Mouse (Mus musculus): Measurements from ENCODE around the gene Cd83. TPM values are rescaled to one million over a fixed set of nuclear protein-coding genes. Genes with fewer than 3 reads are reported as not detected.

The Cd83 gene
- polyA plus RNA-seq, 1 experiment from 2014 or later, result 3.4 TPM

DNA sequence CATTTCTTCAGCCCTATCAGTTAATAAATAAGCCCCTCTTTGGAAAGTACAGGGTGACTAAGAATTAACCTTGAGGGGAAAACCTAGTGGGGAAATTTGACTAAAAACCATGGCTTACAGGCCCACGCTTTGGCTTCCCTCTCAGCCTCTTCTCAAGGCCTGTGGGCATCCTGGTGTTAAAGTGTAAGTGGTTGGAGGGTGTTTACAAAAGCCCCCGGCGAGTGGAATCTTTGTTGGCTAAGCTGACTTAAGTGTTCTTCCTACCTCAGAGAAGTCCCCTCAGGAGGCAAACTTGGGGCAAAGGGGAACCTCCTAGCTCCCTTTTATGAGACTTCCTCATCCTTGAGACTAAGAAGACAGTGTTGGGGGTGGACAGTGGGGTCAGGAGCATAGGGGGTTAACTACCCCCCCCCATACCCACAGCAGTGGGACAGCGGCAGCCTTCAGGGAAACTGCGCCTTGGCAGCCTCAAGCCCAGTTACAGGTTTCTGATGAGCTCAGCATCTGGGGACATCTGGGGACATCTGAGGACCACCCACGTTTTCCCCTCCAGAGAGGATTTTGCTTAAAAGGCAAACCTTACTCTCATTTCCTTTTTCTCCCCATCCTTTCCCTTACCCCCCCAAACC is 6.4 kb upstream of the Cd83 start:
- 32% methylated on average over 6 of the region's 6 CpGs for WGBS
- H3K36me3 ChIP-seq (replicated peaks), result no peaks in the 10 kb centered on the region
- no peak overlapping the region for H3K4me3 ChIP-seq
- no peaks in the 10 kb centered on the region for H3K9me3 ChIP-seq
- H3K27me3 ChIP-seq (replicated peaks; ENCODE audit: low read depth, poor library complexity, severe bottlenecking), result peaks cover 84% of the 10 kb centered on the region
- H3K4me1 ChIP-seq, result peaks cover 13% of the 10 kb centered on the region
- H3K27ac ChIP-seq (replicated peaks), result no peak overlapping the region
- no peak for DNase-seq (ENCODE audit: low spot score)

- peaks cover 87% of the 10 kb centered on the region for H3K27me3 ChIP-seq (replicated peaks; ENCODE audit: low read depth, poor library complexity, severe bottlenecking)
- 81% methylated on average over 4 of the region's 4 CpGs for WGBS
- no peak for DNase-seq (ENCODE audit: low spot score)
- H3K4me3 ChIP-seq, result no peak overlapping the region
- H3K36me3 ChIP-seq (replicated peaks), result no peaks in the 10 kb centered on the region
- H3K27ac ChIP-seq (replicated peaks), result no peak overlapping the region
- no peaks in the 10 kb centered on the region for H3K9me3 ChIP-seq
- peaks cover 13% of the 10 kb centered on the region for H3K4me1 ChIP-seq
Observed at GRCm38 (mm10) chr13:43778971-43779370, 5.6 kb upstream of the Cd83 start.

DNA sequence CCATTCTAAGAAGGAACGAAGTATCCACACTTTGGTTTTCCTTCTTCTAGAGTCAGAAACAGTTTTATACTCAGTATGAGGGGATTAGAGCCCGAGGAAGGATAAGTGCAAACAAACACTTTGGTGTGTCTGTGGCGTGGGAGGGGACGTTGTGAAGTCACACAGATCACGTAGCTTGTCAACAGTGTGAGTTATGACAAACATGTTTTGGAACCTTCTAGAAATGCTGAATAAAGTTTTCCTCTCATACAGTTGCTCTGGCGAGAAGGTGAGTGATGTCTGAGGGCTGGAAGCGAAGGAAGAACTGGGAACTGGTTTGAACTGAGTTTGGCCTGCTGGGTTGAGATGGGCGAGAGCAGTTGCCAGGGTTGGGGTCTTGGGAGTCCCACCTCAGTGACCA is 4.5 kb upstream of the Cd83 start:
- H3K36me3 ChIP-seq (replicated peaks), result no peaks in the 10 kb centered on the region
- H3K9me3 ChIP-seq, result no peaks in the 10 kb centered on the region
- no peak overlapping the region for H3K27ac ChIP-seq (replicated peaks)
- no peak overlapping the region for H3K4me3 ChIP-seq
- H3K4me1 ChIP-seq, result peaks cover 22% of the 10 kb centered on the region
- WGBS, result 89% methylated on average over 8 of the region's 8 CpGs
- peaks cover 92% of the 10 kb centered on the region for H3K27me3 ChIP-seq (replicated peaks; ENCODE audit: low read depth, poor library complexity, severe bottlenecking)
- no peak for DNase-seq (ENCODE audit: low spot score)

DNA sequence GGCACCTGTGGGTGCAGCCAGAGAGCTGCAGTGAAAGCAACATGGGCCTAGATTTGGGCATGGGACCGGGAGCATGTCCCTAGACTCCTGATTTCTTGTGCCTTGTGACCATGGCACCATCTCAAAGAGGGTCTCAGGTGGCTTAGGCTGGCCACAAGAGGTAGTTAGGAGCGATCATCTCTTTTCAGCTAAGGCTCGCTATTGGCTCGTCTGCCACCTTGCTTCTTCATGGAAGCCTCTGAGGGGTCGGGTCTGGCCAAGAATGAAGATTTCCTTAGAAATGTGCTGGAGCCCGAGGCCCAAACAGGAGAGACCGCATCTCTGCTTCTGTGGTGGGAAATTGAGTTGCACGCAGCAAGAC is 1.1 kb downstream of the Cd83 start:
- DNase-seq (ENCODE audit: low spot score), result peak; percentile 18
- 43% methylated on average over 8 of the region's 8 CpGs for WGBS
- Histone ChIP-seq H3K36me3 (replicated peaks) (no peaks in the 10 kb centered on the region), H3K4me3 (peak overlapping the region; percentile 76), H3K27ac (replicated peaks) (peak overlapping the region; percentile 83; the same call in 1 of the 2 replicates), H3K4me1 (peaks cover 49% of the 10 kb centered on the region), H3K9me3 (no peaks in the 10 kb centered on the region), H3K27me3 (replicated peaks; ENCODE audit: low read depth, poor library complexity, severe bottlenecking) (peaks cover 98% of the 10 kb centered on the region)

DNA sequence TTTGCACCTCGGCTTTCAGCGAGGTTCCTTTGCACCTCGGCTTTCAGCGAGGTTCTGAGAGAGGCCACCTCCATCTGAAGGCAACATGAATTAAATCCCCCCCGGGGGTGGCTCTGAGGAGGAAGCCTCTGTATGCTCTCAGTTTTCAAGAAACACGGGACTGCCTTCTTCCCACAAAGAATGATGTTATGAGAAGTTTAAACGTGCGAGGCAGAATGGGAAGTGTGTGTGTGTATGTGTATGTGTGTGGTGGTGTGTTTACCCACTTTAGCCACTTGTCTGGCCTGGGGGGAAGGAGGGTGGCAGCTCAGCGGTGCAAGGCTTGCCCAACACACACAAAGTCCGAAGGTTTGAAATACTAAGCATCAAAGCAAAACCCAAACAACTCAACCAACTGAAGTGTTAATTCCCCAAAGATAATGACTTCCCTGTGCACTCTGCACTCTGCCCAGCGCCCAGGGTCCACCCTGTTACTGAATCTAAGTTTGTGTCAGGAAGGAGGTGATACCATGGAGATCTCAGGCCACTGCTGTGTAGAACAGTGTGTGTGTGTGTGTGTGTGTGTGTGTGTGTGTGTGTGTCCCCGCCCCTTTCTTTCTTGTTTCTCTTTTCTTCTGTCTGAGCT is 1.7 kb downstream of the Cd83 start:
- Histone ChIP-seq H3K36me3 (replicated peaks) (no peaks in the 10 kb centered on the region), H3K27me3 (replicated peaks; ENCODE audit: low read depth, poor library complexity, severe bottlenecking) (peaks cover 100% of the 10 kb centered on the region), H3K9me3 (no peaks in the 10 kb centered on the region), H3K4me1 (peaks cover 49% of the 10 kb centered on the region), H3K27ac (replicated peaks) (no peak overlapping the region), H3K4me3 (peak overlapping the region; percentile 76)
- DNase-seq (ENCODE audit: low spot score), result peak; percentile 38
- 32% methylated on average over 12 of the region's 12 CpGs for WGBS

GRCm38 (mm10) chr13:43787262-43787661 is 2.7 kb downstream of the Cd83 start:
- no peaks in the 10 kb centered on the region for H3K36me3 ChIP-seq (replicated peaks)
- WGBS, result 17% methylated on average over 2 of the region's 2 CpGs
- no peak overlapping the region for H3K4me3 ChIP-seq
- peaks cover 100% of the 10 kb centered on the region for H3K27me3 ChIP-seq (replicated peaks; ENCODE audit: low read depth, poor library complexity, severe bottlenecking)
- no peaks in the 10 kb centered on the region for H3K9me3 ChIP-seq
- no peak overlapping the region for H3K27ac ChIP-seq (replicated peaks)
- H3K4me1 ChIP-seq, result peaks cover 49% of the 10 kb centered on the region
- DNase-seq (ENCODE audit: low spot score), result no peak

GRCm38 (mm10) chr13:43788071-43788470 is 3.5 kb downstream of the Cd83 start:
- H3K9me3 ChIP-seq, result no peaks in the 10 kb centered on the region
- H3K27ac ChIP-seq (replicated peaks), result no peak overlapping the region
- no peak overlapping the region for H3K4me3 ChIP-seq
- WGBS, result 87% methylated on average over 8 of the region's 8 CpGs
- H3K27me3 ChIP-seq (replicated peaks; ENCODE audit: low read depth, poor library complexity, severe bottlenecking), result peaks cover 100% of the 10 kb centered on the region
- DNase-seq (ENCODE audit: low spot score), result no peak
- H3K36me3 ChIP-seq (replicated peaks), result no peaks in the 10 kb centered on the region
- peaks cover 49% of the 10 kb centered on the region for H3K4me1 ChIP-seq

DNA sequence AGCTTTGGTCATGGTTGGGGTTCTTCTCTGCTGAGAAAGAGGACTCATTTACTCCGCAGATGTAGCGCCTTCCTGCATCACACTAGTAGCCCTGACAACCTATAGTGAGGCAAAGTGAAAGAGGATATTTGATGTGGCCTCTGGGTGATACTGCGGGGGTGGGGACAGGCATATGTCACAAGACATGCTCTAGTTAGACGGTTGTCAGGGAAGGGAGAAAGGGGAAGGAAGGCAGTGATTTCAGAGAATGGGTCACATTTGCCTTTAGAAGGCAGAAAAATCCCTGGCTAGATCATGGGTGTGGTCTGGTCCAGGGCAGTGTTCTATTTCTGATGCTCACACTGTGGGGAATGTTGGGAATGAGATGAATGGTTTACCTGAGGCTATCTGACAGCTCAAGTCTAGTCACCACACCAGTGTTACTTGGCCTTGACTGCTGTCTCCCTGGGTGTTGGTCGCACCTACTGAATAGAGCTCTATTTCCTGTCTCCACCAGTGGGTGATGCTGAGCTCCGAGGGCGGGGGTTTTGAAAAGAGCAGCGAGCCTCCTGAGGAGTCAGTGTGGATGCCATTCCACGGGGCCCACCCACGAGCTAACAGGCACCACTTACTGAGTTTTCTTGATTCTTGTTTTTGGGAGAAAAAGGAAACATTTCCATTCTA is 4.5 kb downstream of the Cd83 start:
- WGBS, result 78% methylated on average over 10 of the region's 10 CpGs

DNA sequence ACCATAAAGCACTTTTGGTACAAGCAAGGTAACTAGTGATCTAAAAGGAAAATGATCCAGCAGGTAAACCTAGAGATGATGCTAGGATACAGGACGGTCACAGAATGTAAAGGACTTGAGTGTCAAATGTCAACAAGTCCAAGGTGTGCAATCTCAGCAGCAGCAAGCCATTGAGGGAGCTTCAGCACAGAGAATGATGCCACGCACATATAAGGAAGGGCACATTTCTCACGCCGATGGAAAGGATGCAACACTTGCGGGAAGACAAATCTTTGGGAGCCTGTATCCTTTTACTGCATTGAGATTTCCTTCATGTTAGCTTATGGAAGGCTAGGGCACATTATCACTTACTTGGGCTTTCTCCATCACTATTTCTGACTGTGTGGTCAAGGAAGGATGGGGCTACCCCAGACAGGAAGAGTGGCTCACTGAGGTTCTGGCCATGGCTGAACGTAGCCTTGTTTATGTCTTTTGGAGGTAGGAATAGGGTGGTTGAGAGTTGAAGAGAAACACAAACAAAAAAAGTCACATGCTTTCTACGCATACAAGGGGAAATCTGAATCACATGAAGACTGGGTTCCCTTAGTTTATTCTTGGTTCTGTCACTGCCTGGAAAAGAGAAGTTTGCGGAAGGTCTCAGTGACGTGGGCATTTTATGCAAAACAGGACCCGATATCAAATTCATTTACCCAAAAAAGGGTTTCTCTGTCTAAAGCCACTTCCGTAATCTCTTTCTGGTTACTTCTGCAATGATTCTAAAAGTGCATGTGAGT is 5.8 kb downstream of the Cd83 start:
- 90% methylated on average over 11 of the region's 11 CpGs for WGBS
- Histone ChIP-seq H3K27me3 (replicated peaks; ENCODE audit: low read depth, poor library complexity, severe bottlenecking) (peaks cover 99% of the 10 kb centered on the region), H3K4me1 (peaks cover 36% of the 10 kb centered on the region), H3K27ac (replicated peaks) (no peak overlapping the region), H3K9me3 (no peaks in the 10 kb centered on the region), H3K36me3 (replicated peaks) (no peaks in the 10 kb centered on the region), H3K4me3 (no peak overlapping the region)
- DNase-seq (ENCODE audit: low spot score), result no peak

More for the DNA sequence above, 4.5 kb downstream of the Cd83 start:
- Histone ChIP-seq H3K4me3 (no peak overlapping the region), H3K9me3 (no peaks in the 10 kb centered on the region), H3K4me1 (peaks cover 49% of the 10 kb centered on the region), H3K27ac (replicated peaks) (no peak overlapping the region), H3K27me3 (replicated peaks; ENCODE audit: low read depth, poor library complexity, severe bottlenecking) (peaks cover 99% of the 10 kb centered on the region), H3K36me3 (replicated peaks) (no peaks in the 10 kb centered on the region)
- DNase-seq (ENCODE audit: low spot score), result no peak

- Histone ChIP-seq H3K9me3 (no peaks in the 10 kb centered on the region), H3K36me3 (replicated peaks) (no peaks in the 10 kb centered on the region), H3K4me3 (no peak overlapping the region), H3K27me3 (replicated peaks; ENCODE audit: low read depth, poor library complexity, severe bottlenecking) (peaks cover 84% of the 10 kb centered on the region), H3K27ac (replicated peaks) (no peak overlapping the region), H3K4me1 (0 out of 2 replicates have a peak, but pooled peaks cover 3% of the 10 kb centered on the region)
- DNase-seq (ENCODE audit: low spot score), result peak; percentile 18
- 55% methylated on average over 8 of the region's 8 CpGs for WGBS
Observed at GRCm38 (mm10) chr13:43795334-43795733, 10.8 kb downstream of the Cd83 start.

GRCm38 (mm10) chr13:43798655-43799054 is 14.1 kb downstream of the Cd83 start:
- DNase-seq (ENCODE audit: low spot score), result no peak
- WGBS, result 76% methylated on average over 4 of the region's 4 CpGs
- no peak overlapping the region for H3K4me3 ChIP-seq
- H3K9me3 ChIP-seq, result no peaks in the 10 kb centered on the region
- 0 out of 2 replicates have a peak, but pooled peaks cover 3% of the 10 kb centered on the region for H3K4me1 ChIP-seq
- H3K36me3 ChIP-seq (replicated peaks), result no peaks in the 10 kb centered on the region
- H3K27me3 ChIP-seq (replicated peaks; ENCODE audit: low read depth, poor library complexity, severe bottlenecking), result peaks cover 51% of the 10 kb centered on the region
- H3K27ac ChIP-seq (replicated peaks), result no peak overlapping the region

- 0 out of 2 replicates have a peak, but pooled peaks cover 3% of the 10 kb centered on the region for H3K4me1 ChIP-seq
- H3K27ac ChIP-seq (replicated peaks), result no peak overlapping the region
- peaks cover 38% of the 10 kb centered on the region; the same call in 1 of the 2 replicates for H3K27me3 ChIP-seq (replicated peaks; ENCODE audit: low read depth, poor library complexity, severe bottlenecking)
- no peaks in the 10 kb centered on the region for H3K9me3 ChIP-seq
- H3K4me3 ChIP-seq, result no peak overlapping the region
- no peak for DNase-seq (ENCODE audit: low spot score)
- no peaks in the 10 kb centered on the region for H3K36me3 ChIP-seq (replicated peaks)
Observed at GRCm38 (mm10) chr13:43800136-43800535, 15.6 kb downstream of the Cd83 start.
